Mouse (Mus musculus): Measurements from ENCODE around the gene Ncoa5. TPM values are rescaled to one million over a fixed set of nuclear protein-coding genes. Genes with fewer than 3 reads are reported as not detected.
A peak's percentile ranks its signal among the peaks of the same experiment; 100 is the strongest.

Ncoa5 gene
- polyA plus RNA-seq, 1 experiment from 2014 or later, result 8.1 TPM

DNA sequence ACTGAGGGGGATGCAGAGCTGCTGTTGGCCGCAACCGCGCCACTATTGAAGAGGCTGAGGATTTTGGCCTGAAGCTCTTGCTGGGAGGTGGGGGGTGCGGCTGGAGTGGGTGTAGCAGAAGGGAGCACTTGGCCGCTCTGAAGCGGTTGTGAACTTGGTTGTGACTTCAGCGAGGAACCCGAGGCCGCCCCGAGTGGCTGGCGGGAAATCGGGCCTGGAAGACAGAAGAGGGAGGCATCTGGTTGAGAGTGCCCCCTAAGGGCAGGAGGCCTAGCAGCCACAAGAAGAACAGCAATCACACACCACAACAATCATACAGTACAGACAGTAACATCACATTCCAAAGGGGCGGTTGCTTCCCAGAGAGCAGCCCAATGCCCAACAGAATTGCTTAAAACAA is 32.7 kb downstream of the Ncoa5 start:
- TF ChIP-seq CTCF (IDR thresholded peaks at IDR 0.05; ENCODE audit: low read depth), result no peak
- DNase-seq, result no peak
- H3K27me3 ChIP-seq (ENCODE audit: insufficient read depth, low read length), result peaks cover 19% of the 10 kb centered on the region
- H3K36me3 ChIP-seq (replicated peaks; ENCODE audit: insufficient read depth, low read length), result peaks cover 35% of the 10 kb centered on the region
- no peak overlapping the region for H3K4me2 ChIP-seq (ENCODE audit: low read depth, low read length)
- H3K4me1 ChIP-seq (ENCODE audit: insufficient read depth), result peaks cover 11% of the 10 kb centered on the region
- no peak overlapping the region for H3K27ac ChIP-seq (ENCODE audit: low read depth)
- ATAC-seq, result no peak
- H3K4me3 ChIP-seq (ENCODE audit: low read depth, low read length), result no peak overlapping the region
- H3K9ac ChIP-seq (replicated peaks), result no peak overlapping the region
- H3K9me3 ChIP-seq (ENCODE audit: low read length), result no peaks in the 10 kb centered on the region
- 94% methylated on average over 13 of the region's 13 CpGs for WGBS (ENCODE audit: insufficient replicate concordance)

DNA sequence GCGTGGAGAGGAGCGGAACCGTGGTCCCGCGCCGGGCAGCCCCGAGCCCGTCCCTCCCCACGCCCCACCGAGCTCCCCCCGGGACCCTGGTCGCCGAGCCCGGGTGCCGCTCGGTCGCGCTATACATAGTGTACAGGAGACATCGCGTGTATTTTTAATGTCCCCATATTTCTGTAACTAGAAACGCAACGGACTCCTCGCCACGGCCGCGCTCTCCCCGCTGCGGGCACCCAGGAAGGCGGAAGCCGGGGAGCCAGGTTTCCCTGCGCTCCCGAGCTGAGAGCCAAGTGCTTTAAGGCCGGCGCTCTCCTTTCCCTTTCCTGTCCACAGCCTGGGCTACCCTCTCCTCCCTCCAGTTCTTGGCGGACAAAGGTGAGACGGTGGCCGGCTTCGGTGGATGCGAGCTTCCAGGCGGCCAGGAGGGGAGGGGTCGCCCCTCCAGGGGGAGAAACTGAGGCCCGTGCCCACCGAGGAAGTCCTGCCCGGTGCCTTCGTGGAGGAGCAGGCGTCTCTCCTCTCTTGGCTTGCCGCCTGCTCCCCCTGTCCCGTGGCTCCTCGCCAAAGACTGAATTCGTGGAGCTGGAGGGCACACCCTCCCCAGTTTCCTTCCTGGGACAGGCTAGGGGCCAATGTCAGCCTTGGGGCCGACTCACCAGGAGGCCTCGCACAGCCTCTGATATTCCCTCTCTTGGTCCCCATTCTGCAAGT is 36.8 kb downstream of the Ncoa5 start:
- Histone ChIP-seq H3K4me1 (ENCODE audit: insufficient read depth) (peaks cover 11% of the 10 kb centered on the region), H3K9me3 (ENCODE audit: low read length) (no peaks in the 10 kb centered on the region), H3K9ac (replicated peaks) (peak overlapping the region; percentile 16; the same call in 1 of the 2 replicates), H3K36me3 (replicated peaks; ENCODE audit: insufficient read depth, low read length) (peaks cover 24% of the 10 kb centered on the region), H3K4me2 (ENCODE audit: low read depth, low read length) (peak overlapping the region; percentile 69), H3K27me3 (ENCODE audit: insufficient read depth, low read length) (peaks cover 35% of the 10 kb centered on the region), H3K4me3 (ENCODE audit: low read depth, low read length) (peak overlapping the region; percentile 36), H3K27ac (ENCODE audit: low read depth) (no peak overlapping the region)
- peak; percentile 36 for DNase-seq
- 1% methylated on average over 51 of the region's 52 CpGs for WGBS (ENCODE audit: insufficient replicate concordance)
- TF ChIP-seq EP300 (IDR thresholded peaks at IDR 0.05; ENCODE audit: low read depth) (no peak), CTCF (IDR thresholded peaks at IDR 0.05; ENCODE audit: low read depth) (no peak)
- peak; percentile 10; the same call in 1 of the 2 replicates for ATAC-seq

DNA sequence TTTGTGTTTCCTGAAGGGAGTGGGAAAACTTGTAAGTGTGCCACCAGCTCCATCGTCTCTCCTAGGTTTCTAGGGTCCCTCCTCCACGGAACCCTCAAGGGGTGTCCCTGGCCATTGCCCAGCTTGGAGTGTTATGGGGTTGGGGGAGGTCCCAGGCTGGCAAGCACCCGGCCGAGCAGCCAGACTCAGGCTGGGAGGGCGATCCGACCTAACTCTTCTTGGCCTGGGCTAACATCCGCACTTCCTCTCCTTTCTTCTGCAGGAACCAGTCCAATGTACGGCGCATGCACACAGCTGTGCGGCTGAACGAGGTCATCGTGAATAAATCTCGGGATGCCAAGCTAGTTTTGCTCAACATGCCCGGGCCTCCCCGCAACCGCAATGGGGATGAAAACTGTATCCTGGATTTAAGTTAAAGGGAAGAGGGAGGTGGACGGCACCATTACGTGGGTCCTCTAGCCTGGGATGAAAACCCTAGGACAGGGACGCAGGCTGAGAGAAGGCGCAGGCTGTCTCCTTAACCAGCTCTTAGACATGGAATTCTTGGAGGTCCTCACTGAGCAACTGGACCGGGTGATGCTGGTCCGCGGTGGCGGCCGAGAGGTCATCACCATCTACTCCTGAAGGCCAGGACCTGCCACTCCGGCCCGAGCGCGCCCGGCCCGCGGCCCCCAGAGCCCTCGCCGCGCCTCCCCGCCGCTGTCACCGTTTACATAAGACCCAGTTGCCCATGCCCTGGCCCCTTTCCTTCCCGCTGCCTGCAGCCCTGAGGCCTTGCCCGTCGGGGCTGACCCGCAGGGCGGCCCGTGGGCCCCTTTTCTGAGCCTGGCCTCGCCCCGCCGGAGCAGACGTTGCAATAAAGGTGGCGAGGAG is 37.6 kb downstream of the Ncoa5 start:
- H3K4me3 ChIP-seq (ENCODE audit: low read depth, low read length), result peak overlapping the region; percentile 36
- no peak overlapping the region for H3K27ac ChIP-seq (ENCODE audit: low read depth)
- no peak for TF ChIP-seq EP300 (IDR thresholded peaks at IDR 0.05; ENCODE audit: low read depth)
- TF ChIP-seq CTCF (IDR thresholded peaks at IDR 0.05; ENCODE audit: low read depth), result no peak
- DNase-seq (no peak), ATAC-seq (no peak)
- peak overlapping the region; percentile 69 for H3K4me2 ChIP-seq (ENCODE audit: low read depth, low read length)
- peaks cover 17% of the 10 kb centered on the region for H3K36me3 ChIP-seq (replicated peaks; ENCODE audit: insufficient read depth, low read length)
- peaks cover 11% of the 10 kb centered on the region for H3K4me1 ChIP-seq (ENCODE audit: insufficient read depth)
- 9% methylated on average over 48 of the region's 49 CpGs for WGBS (ENCODE audit: insufficient replicate concordance)
- H3K9me3 ChIP-seq (ENCODE audit: low read length), result no peaks in the 10 kb centered on the region
- 0 out of 2 replicates have a peak overlapping the region, but pooled peaks have one; percentile 16 for H3K9ac ChIP-seq (replicated peaks)
- H3K27me3 ChIP-seq (ENCODE audit: insufficient read depth, low read length), result peaks cover 35% of the 10 kb centered on the region

DNA sequence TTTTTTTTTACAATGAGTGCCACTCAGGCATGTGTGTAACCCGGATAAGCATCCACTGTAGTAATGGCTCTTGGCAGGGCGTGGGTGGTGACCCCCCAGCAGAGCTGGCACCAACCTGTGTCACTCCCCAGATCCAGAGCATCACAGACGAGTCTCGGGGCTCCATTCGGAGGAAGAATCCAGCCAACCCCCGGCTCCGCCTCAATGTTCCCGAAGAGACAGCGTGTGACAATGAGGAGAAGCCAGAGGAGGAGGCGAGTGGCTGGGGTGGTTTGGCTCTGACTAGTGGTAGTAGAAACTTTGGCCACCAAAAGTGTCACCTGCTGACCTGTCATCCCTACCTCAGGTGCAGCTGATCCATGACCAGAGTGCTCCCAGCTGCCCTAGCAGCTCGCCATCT is 38.7 kb downstream of the Ncoa5 start:
- no peaks in the 10 kb centered on the region for H3K9me3 ChIP-seq (ENCODE audit: low read length)
- H3K36me3 ChIP-seq (replicated peaks; ENCODE audit: insufficient read depth, low read length), result peaks cover 6% of the 10 kb centered on the region; the same call in 1 of the 2 replicates
- peaks cover 35% of the 10 kb centered on the region for H3K27me3 ChIP-seq (ENCODE audit: insufficient read depth, low read length)
- peaks cover 11% of the 10 kb centered on the region for H3K4me1 ChIP-seq (ENCODE audit: insufficient read depth)
- no peak overlapping the region for H3K27ac ChIP-seq (ENCODE audit: low read depth)
- TF ChIP-seq EP300 (IDR thresholded peaks at IDR 0.05; ENCODE audit: low read depth) (no peak), CTCF (IDR thresholded peaks at IDR 0.05; ENCODE audit: low read depth) (no peak)
- DNase-seq (no peak), ATAC-seq (no peak)
- H3K9ac ChIP-seq (replicated peaks), result no peak overlapping the region
- no peak overlapping the region for H3K4me2 ChIP-seq (ENCODE audit: low read depth, low read length)
- no peak overlapping the region for H3K4me3 ChIP-seq (ENCODE audit: low read depth, low read length)
- WGBS (ENCODE audit: insufficient replicate concordance), result 70% methylated on average over 11 of the region's 11 CpGs

DNA sequence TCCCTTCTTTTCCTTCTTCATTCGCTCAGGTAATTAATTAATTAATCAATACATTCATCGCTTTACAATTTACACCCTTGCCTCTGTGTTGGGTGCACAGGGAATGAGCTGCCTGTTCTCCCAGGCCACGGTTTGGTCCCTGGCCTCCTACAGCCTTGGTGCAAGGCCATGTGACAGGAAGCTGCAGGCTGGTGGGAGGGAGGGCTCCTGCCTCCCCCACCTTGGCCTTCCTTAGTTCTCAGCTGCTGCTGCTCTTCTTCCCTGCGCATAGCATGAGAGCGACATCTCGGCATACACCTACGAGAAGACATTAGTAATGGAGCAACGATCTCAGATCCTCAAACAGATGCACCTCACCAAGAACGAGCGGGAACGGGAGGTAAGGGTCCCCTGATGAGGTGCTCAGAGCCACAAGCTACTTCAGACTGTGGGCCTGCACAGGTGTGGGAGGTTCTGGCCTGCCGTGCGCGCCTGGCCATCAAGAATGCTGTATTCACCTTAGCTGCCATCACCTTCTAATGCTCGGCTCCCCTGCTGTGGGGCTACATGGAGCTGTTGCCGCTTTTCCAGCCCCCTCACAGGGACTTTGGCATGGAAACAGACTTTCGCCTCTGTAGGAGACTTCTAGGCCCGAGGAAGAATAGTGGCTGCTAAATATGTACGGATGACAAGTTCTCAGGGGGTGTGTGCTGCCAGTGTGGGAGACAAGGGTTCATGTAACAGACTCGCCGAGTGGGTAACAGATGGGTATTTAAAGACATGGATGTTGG is 39.8 kb downstream of the Ncoa5 start:
- Histone ChIP-seq H3K27ac (ENCODE audit: low read depth) (no peak overlapping the region), H3K9me3 (ENCODE audit: low read length) (no peaks in the 10 kb centered on the region), H3K4me2 (ENCODE audit: low read depth, low read length) (no peak overlapping the region), H3K4me3 (ENCODE audit: low read depth, low read length) (no peak overlapping the region), H3K27me3 (ENCODE audit: insufficient read depth, low read length) (peaks cover 35% of the 10 kb centered on the region), H3K4me1 (ENCODE audit: insufficient read depth) (peaks cover 11% of the 10 kb centered on the region), H3K9ac (replicated peaks) (no peak overlapping the region), H3K36me3 (replicated peaks; ENCODE audit: insufficient read depth, low read length) (no peaks in the 10 kb centered on the region; the same call in 1 of the 2 replicates)
- ATAC-seq, result no peak
- TF ChIP-seq CTCF (IDR thresholded peaks at IDR 0.05; ENCODE audit: low read depth) (no peak), EP300 (IDR thresholded peaks at IDR 0.05; ENCODE audit: low read depth) (no peak)
- WGBS (ENCODE audit: insufficient replicate concordance), result 56% methylated on average over 21 of the region's 21 CpGs
- no peak for DNase-seq

Measured in liver, postnatal 0 days (tissue).